Mouse (Mus musculus): ENCODE measurements around the gene Grin2a. TPM values are rescaled to one million over a fixed set of nuclear protein-coding genes. Genes with fewer than 3 reads are reported as not detected.

Grin2a gene
- total and polyA plus RNA-seq, 2 experiments, result not detected

DNA sequence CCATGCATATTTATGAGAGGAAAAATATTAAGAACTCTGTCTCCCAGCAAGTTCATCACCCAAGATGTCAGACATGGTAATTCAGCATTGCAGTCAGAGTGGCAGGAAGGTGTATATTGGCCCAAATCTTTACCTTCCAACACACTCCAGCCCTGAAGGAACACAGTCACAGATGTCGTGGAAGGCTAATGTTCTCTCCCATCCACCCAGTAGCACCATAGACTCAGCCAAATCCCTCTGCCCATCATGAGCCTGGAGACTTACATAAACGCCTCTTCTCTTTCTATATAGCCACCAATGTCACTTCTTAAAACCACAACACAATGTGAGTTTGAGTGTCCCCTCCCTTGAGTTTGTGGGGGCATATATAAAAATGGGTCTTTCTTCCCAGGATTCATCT is 406.2 kb downstream of the Grin2a start:
- H3K36me3 ChIP-seq (ENCODE audit: control insufficient read depth, insufficient read depth, low read length), result no peaks in the 10 kb centered on the region
- H3K27me3 ChIP-seq (ENCODE audit: control insufficient read depth, insufficient read depth, low read length), result no peaks in the 10 kb centered on the region
- H3K79me2 ChIP-seq (ENCODE audit: control insufficient read depth, insufficient read depth, low read length), result no peaks in the 10 kb centered on the region
- WGBS, result 83% methylated on average over 2 of the region's 2 CpGs
- H3K27ac ChIP-seq (replicated peaks; ENCODE audit: insufficient read depth, low read depth, low read length), result no peak overlapping the region
- no peak overlapping the region for H3K9ac ChIP-seq (ENCODE audit: low read depth, low read length)
- peaks cover 2% of the 10 kb centered on the region; the same call in 1 of the 2 replicates for H3K4me1 ChIP-seq (ENCODE audit: control insufficient read depth, insufficient read depth, low read length)
- TF ChIP-seq POLR2A (IDR thresholded peaks at IDR 0.05; ENCODE audit: extremely low read depth, insufficient read depth, low read length) (no peak), CTCF (IDR thresholded peaks at IDR 0.05; ENCODE audit: low read depth, low read length) (no peak)
- DNase-seq (ENCODE audit: extremely low read depth, low read depth, low spot score), result no peak
- no peak overlapping the region for H3K4me3 ChIP-seq (ENCODE audit: insufficient read depth, low read depth, low read length)

DNA sequence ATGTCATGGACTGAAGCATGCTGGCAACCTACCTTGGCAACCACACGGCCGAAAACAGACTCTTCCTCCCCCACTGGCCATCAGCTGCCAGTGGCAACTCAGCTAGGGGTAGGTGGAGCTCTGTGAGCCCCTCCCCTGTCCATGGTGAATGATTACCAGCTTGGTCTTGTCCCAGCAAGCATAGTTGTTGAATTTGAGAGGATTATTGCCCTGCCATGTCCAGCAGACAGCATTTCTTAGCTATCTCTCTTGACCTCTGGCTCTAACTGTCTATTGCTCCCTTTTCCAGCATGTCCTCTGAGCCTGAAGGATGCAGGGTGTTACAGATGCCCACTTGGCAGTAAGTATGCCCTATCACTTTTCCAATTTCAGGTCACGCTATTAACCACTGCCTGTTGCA is 406.9 kb downstream of the Grin2a start:
- 18% methylated on average over 3 of the region's 3 CpGs for WGBS

DNA sequence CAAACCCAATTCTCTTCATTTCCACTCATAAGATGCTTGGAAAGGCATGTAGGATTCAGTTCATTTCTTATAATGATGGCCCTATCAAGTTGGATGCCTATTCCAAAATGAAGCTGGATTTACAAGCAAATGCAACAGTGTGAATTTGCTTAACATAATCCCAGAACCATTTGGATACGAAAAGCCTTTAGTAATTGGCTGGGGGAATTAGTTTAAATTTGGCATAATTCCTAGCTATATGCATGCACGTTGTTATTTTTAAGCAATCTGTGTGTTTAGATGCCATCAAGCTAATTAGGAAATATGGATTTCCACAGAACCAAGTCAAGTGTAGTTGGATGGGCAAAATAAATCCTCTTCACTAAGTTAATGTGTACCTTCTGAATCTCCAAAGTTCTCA is 411.4 kb downstream of the Grin2a start:
- TF ChIP-seq POLR2A (IDR thresholded peaks at IDR 0.05; ENCODE audit: extremely low read depth, insufficient read depth, low read length) (no peak), CTCF (IDR thresholded peaks at IDR 0.05; ENCODE audit: low read depth, low read length) (no peak)

More for the DNA sequence above, 406.9 kb downstream of the Grin2a start:
- no peaks in the 10 kb centered on the region for H3K36me3 ChIP-seq (ENCODE audit: control insufficient read depth, insufficient read depth, low read length)
- no peak overlapping the region for H3K4me3 ChIP-seq (ENCODE audit: insufficient read depth, low read depth, low read length)
- TF ChIP-seq CTCF (IDR thresholded peaks at IDR 0.05; ENCODE audit: low read depth, low read length) (no peak), POLR2A (IDR thresholded peaks at IDR 0.05; ENCODE audit: extremely low read depth, insufficient read depth, low read length) (no peak)
- no peak overlapping the region for H3K27ac ChIP-seq (replicated peaks; ENCODE audit: insufficient read depth, low read depth, low read length)
- H3K4me1 ChIP-seq (ENCODE audit: control insufficient read depth, insufficient read depth, low read length), result peaks cover 2% of the 10 kb centered on the region; the same call in 1 of the 2 replicates
- DNase-seq (ENCODE audit: extremely low read depth, low read depth, low spot score), result peak; percentile 99
- no peaks in the 10 kb centered on the region for H3K27me3 ChIP-seq (ENCODE audit: control insufficient read depth, insufficient read depth, low read length)
- H3K79me2 ChIP-seq (ENCODE audit: control insufficient read depth, insufficient read depth, low read length), result no peaks in the 10 kb centered on the region
- H3K9ac ChIP-seq (ENCODE audit: low read depth, low read length), result no peak overlapping the region

DNA sequence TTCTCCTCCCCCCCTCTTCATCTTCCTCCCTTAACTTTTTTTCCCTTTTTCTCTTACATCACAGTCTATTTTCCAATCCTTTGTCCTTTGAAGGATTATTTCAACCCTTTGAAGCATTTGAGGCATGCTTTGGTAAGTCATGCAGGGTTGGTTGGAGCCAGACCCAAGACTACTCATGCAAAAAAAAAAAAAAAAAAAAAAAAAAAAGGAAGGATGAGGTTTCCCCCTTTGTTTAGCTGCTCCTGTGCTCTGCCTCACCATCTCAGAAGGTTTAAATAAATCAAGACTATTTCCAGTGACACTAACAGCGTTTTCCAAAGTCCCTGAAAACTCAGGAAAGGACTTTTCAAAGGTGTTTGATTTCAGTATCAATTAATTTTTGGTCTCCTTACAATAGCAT is 423.6 kb downstream of the Grin2a start:
- TF ChIP-seq POLR2A (IDR thresholded peaks at IDR 0.05; ENCODE audit: extremely low read depth, insufficient read depth, low read length) (no peak), CTCF (IDR thresholded peaks at IDR 0.05; ENCODE audit: low read depth, low read length) (no peak)
- Histone ChIP-seq H3K9ac (ENCODE audit: low read depth, low read length) (no peak overlapping the region), H3K36me3 (ENCODE audit: control insufficient read depth, insufficient read depth, low read length) (no peaks in the 10 kb centered on the region), H3K4me1 (ENCODE audit: control insufficient read depth, insufficient read depth, low read length) (peaks cover 2% of the 10 kb centered on the region), H3K79me2 (ENCODE audit: control insufficient read depth, insufficient read depth, low read length) (no peaks in the 10 kb centered on the region), H3K27ac (replicated peaks; ENCODE audit: insufficient read depth, low read depth, low read length) (no peak overlapping the region), H3K4me3 (ENCODE audit: insufficient read depth, low read depth, low read length) (no peak overlapping the region), H3K27me3 (ENCODE audit: control insufficient read depth, insufficient read depth, low read length) (no peaks in the 10 kb centered on the region)
- DNase-seq (ENCODE audit: extremely low read depth, low read depth, low spot score), result no peak
- WGBS, result 70% methylated on average over 1 of the region's 1 CpGs

More for the DNA sequence above, 411.4 kb downstream of the Grin2a start:
- no peaks in the 10 kb centered on the region for H3K36me3 ChIP-seq (ENCODE audit: control insufficient read depth, insufficient read depth, low read length)
- DNase-seq (ENCODE audit: extremely low read depth, low read depth, low spot score), result no peak
- peaks cover 2% of the 10 kb centered on the region; the same call in 1 of the 2 replicates for H3K4me1 ChIP-seq (ENCODE audit: control insufficient read depth, insufficient read depth, low read length)
- H3K79me2 ChIP-seq (ENCODE audit: control insufficient read depth, insufficient read depth, low read length), result no peaks in the 10 kb centered on the region
- H3K27ac ChIP-seq (replicated peaks; ENCODE audit: insufficient read depth, low read depth, low read length), result no peak overlapping the region
- WGBS, result 65% methylated on average over 2 of the region's 2 CpGs
- H3K27me3 ChIP-seq (ENCODE audit: control insufficient read depth, insufficient read depth, low read length), result no peaks in the 10 kb centered on the region
- H3K9ac ChIP-seq (ENCODE audit: low read depth, low read length), result no peak overlapping the region
- no peak overlapping the region for H3K4me3 ChIP-seq (ENCODE audit: insufficient read depth, low read depth, low read length)

DNA sequence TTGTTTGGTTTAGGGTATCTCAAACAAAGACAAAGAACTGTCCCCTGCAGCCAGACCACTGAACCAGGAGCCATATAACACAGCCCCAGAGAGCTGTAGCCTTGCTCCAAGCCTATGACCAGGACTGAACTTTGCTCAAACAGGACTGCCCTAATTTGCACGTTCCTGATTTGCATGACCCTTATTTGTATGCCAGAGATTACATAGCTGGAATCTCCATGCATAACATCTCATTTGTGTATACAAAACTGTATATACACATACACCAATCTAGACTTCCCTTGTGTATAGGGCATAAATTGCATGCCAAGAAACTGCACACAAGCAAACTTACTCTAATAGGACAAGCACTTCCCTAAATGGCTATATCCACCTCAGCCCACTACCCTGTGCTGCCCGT is 428.1 kb downstream of the Grin2a start:
- no peaks in the 10 kb centered on the region for H3K27me3 ChIP-seq (ENCODE audit: control insufficient read depth, insufficient read depth, low read length)
- DNase-seq (ENCODE audit: extremely low read depth, low read depth, low spot score), result peak; percentile 51
- no peaks in the 10 kb centered on the region for H3K36me3 ChIP-seq (ENCODE audit: control insufficient read depth, insufficient read depth, low read length)
- WGBS, result 8% methylated on average over 2 of the region's 2 CpGs
- peaks cover 2% of the 10 kb centered on the region for H3K4me1 ChIP-seq (ENCODE audit: control insufficient read depth, insufficient read depth, low read length)
- no peak overlapping the region for H3K4me3 ChIP-seq (ENCODE audit: insufficient read depth, low read depth, low read length)
- H3K79me2 ChIP-seq (ENCODE audit: control insufficient read depth, insufficient read depth, low read length), result no peaks in the 10 kb centered on the region
- no peak overlapping the region for H3K9ac ChIP-seq (ENCODE audit: low read depth, low read length)
- no peak overlapping the region for H3K27ac ChIP-seq (replicated peaks; ENCODE audit: insufficient read depth, low read depth, low read length)
- TF ChIP-seq CTCF (IDR thresholded peaks at IDR 0.05; ENCODE audit: low read depth, low read length) (no peak), POLR2A (IDR thresholded peaks at IDR 0.05; ENCODE audit: extremely low read depth, insufficient read depth, low read length) (no peak)

DNA sequence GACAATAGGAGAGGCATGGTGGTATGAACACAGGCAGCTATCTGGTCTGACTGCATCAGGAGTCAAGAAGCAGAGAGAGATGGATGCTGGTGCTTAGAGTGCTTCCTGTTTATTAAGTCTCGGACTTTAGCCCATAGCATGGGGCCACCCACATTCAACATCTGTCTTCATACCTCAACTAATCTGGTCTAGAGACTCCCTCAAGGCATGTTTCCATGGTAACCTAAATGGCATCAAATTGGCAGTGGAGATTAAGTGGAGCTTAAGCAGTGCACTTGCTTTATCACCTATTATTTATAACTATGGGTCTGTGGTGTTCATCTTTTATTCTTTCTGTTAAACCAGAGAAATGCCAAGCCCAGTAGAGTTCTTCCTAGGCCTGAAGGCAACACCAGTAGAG is 433.5 kb downstream of the Grin2a start:
- DNase-seq (ENCODE audit: extremely low read depth, low read depth, low spot score), result no peak
- Histone ChIP-seq H3K79me2 (ENCODE audit: control insufficient read depth, insufficient read depth, low read length) (no peaks in the 10 kb centered on the region), H3K9ac (ENCODE audit: low read depth, low read length) (no peak overlapping the region), H3K4me1 (ENCODE audit: control insufficient read depth, insufficient read depth, low read length) (no peaks in the 10 kb centered on the region), H3K27ac (replicated peaks; ENCODE audit: insufficient read depth, low read depth, low read length) (no peak overlapping the region), H3K36me3 (ENCODE audit: control insufficient read depth, insufficient read depth, low read length) (no peaks in the 10 kb centered on the region), H3K27me3 (ENCODE audit: control insufficient read depth, insufficient read depth, low read length) (no peaks in the 10 kb centered on the region), H3K4me3 (ENCODE audit: insufficient read depth, low read depth, low read length) (no peak overlapping the region)
- 80% methylated on average over 1 of the region's 1 CpGs for WGBS
- no peak for TF ChIP-seq CTCF (IDR thresholded peaks at IDR 0.05; ENCODE audit: low read depth, low read length)
- TF ChIP-seq POLR2A (IDR thresholded peaks at IDR 0.05; ENCODE audit: extremely low read depth, insufficient read depth, low read length), result no peak

Data from liver, adult 2 months (tissue).